Mouse (Mus musculus) forebrain, embryonic 16.5 days (tissue): ENCODE data around the gene Cyp2a22. TPM values are rescaled to one million over a fixed set of nuclear protein-coding genes. Genes with fewer than 3 reads are reported as not detected.
"Not testable (repeated sequence)": the region's sequence is repeated elsewhere in the genome, so short reads cannot be mapped to it uniquely, and the experiment has no call there.

Experiments
- ATAC-seq: fragments of 200-750 bp; cut with Nextera tagmentation; 2 replicates; pipeline ENCODE4 v1.8.0; 2017; ENCODE audit warnings: mild to moderate bottlenecking, moderate library complexity
- H3K27ac ChIP-seq: fragments of 300-500 bp; sonication (generic); 2 replicates; pipeline ENCODE4 v1.5.1; 2014; ENCODE audit warnings: low read length, control low read depth
- H3K27me3 ChIP-seq: fragments of 300-500 bp; sonication (generic); replicated peaks from 2 replicates; pipeline ENCODE4 v1.6.1; 2014; ENCODE audit warnings: low read length; ENCODE audit not compliant: control insufficient read depth, insufficient read depth
- H3K36me3 ChIP-seq: fragments of 300-500 bp; sonication (generic); 2 replicates; pipeline ENCODE4 v1.6.1; 2014; ENCODE audit not compliant: control insufficient read depth, insufficient read depth
- H3K4me1 ChIP-seq: fragments of 300-500 bp; sonication (generic); replicated peaks from 2 replicates; pipeline ENCODE4 v1.6.1; 2014; ENCODE audit warnings: low read length; ENCODE audit not compliant: control insufficient read depth, insufficient read depth
- H3K4me2 ChIP-seq: fragments of 300-500 bp; sonication (generic); 2 replicates; pipeline ENCODE4 v1.6.1; 2014; ENCODE audit warnings: mild to moderate bottlenecking, low read length, control low read depth
- H3K4me3 ChIP-seq: fragments of 300-500 bp; sonication (generic); replicated peaks from 2 replicates; pipeline ENCODE4 v1.5.1; 2014; ENCODE audit warnings: mild to moderate bottlenecking, low read length, control low read depth
- H3K9ac ChIP-seq: fragments of 300-500 bp; sonication (generic); replicated peaks from 2 replicates; pipeline ENCODE4 v1.6.1; 2014; ENCODE audit warnings: low read depth, low read length, control low read depth
- H3K9me3 ChIP-seq: fragments of 300-500 bp; sonication (generic); 2 replicates; pipeline ENCODE4 v1.6.1; 2016; ENCODE audit warnings: low read length; ENCODE audit not compliant: control insufficient read depth
- whole genome bisulfite sequencing: fragments of 180-500 bp; shearing (Covaris S2); extraction: QIAGEN DNeasy Blood & Tissue Kit; methylation state at CpG from one replicate; pipeline ENCODE4 v1.1.7; 2014; 5-methylcytosine and 5-hydroxymethylcytosine counted together
- polyA plus RNA-seq: library from polyadenylated mRNA; unstranded; fragments of >200 nt; fragmentation: Nextera tagmentation; extraction: Ambion mirVana; gene quantifications from 2 replicates; pipeline ENCODE4 v1.2.1, GENCODE M21; 2015

The Cyp2a22 gene
- not detected in 2 replicates for polyA plus RNA-seq

DNA sequence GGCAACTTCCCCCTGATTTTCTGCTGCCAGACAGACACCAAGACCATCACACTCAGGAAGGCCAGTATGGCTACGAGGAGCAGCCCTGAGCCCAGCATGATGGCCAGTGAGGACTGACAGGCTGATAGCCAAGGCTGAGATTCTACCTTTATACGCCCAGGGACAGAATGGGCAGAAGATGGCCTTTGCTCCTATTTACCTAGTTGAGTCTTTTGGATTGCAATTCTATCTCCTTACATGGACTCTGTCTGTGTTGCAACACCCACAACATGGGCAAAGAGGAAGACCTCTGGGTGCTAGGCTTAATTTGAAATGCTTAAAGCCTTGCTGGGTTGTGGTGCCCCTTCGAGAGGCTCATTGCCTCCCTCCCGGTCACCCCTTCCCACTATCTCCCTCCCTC lies at the start of gene Cyp2a22:
Gene Cyp2a22, minus strand, starts transcription at position 123 of the 400 bp plus-strand sequence.
- Histone ChIP-seq H3K9ac (no peak within 1 kb of the TSS), H3K4me2 (no peak within 1 kb of the TSS), H3K27me3 (no peaks in the 10 kb centered on the region), H3K4me3 (no peak within 1 kb of the TSS), H3K27ac (no peak within 1 kb of the TSS), H3K9me3 (peaks cover 6% of the 10 kb centered on the region; the same call in 1 of the 2 replicates), H3K4me1 (no peaks in the 10 kb centered on the region), H3K36me3 (no peaks in the 10 kb centered on the region)
- 90% methylated on average over 4 of the region's 4 CpGs for WGBS
- ATAC-seq, result no peak

- WGBS, result 26% methylated on average over 1 of the region's 1 CpGs
- H3K9ac ChIP-seq, H3K4me2 ChIP-seq, H3K27ac ChIP-seq, H3K9me3 ChIP-seq, H3K4me3 ChIP-seq, H3K36me3 ChIP-seq, H3K27me3 ChIP-seq, ATAC-seq, H3K4me1 ChIP-seq: not testable (repeated sequence)
Measured at GRCm38 (mm10) chr7:26983151-26983550, 44.0 kb upstream of the Cyp2a22 start.

- H3K27ac ChIP-seq, result no peak overlapping the region
- no peaks in the 10 kb centered on the region for H3K4me1 ChIP-seq
- no peaks in the 10 kb centered on the region for H3K9me3 ChIP-seq
- no peak for ATAC-seq
- H3K27me3 ChIP-seq, result no peaks in the 10 kb centered on the region
- H3K4me2 ChIP-seq, result no peak overlapping the region
- H3K36me3 ChIP-seq, result no peaks in the 10 kb centered on the region
- H3K4me3 ChIP-seq, result no peak overlapping the region
- 15% methylated on average over 1 of the region's 1 CpGs for WGBS
- no peak overlapping the region for H3K9ac ChIP-seq
Measured at GRCm38 (mm10) chr7:26982551-26982950, 43.4 kb upstream of the Cyp2a22 start.

DNA sequence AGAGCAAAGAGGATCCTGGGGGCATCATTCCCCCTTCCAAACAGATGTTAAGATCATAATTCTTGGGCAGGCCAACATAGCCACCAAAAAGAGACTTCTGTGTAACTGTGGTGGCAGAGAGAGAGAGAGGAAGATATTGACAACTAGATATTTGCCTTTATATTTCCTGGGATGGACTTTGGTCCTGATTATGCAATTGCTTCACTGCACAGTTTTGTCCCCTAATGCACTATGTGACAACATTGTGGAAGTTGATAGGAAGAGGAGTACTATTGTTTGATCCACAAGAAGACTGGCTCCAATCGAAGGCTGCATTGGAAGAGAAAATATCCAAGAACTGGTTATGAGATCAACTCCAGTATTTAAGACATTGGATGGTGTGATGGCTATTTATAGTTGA lies 42.8 kb upstream of the Cyp2a22 start:
- not testable (repeated sequence) for H3K9ac ChIP-seq, H3K27ac ChIP-seq, ATAC-seq, H3K4me1 ChIP-seq, H3K27me3 ChIP-seq, H3K4me3 ChIP-seq, H3K9me3 ChIP-seq, H3K4me2 ChIP-seq, H3K36me3 ChIP-seq
- 83% methylated on average over 1 of the region's 1 CpGs for WGBS

GRCm38 (mm10) chr7:26981464-26981863 lies 42.3 kb upstream of the Cyp2a22 start:
- ATAC-seq, H3K9ac ChIP-seq, H3K4me1 ChIP-seq, H3K4me2 ChIP-seq, H3K36me3 ChIP-seq, H3K4me3 ChIP-seq, H3K9me3 ChIP-seq, H3K27me3 ChIP-seq, H3K27ac ChIP-seq: not testable (repeated sequence)
- 78% methylated on average over 2 of the region's 2 CpGs for WGBS

- H3K4me2 ChIP-seq, H3K36me3 ChIP-seq, H3K27me3 ChIP-seq, H3K27ac ChIP-seq, H3K4me3 ChIP-seq, H3K4me1 ChIP-seq, H3K9ac ChIP-seq, ATAC-seq, H3K9me3 ChIP-seq: not testable (repeated sequence)
- WGBS, result 71% methylated on average over 1 of the region's 1 CpGs
Measured at GRCm38 (mm10) chr7:26962371-26962770, 23.2 kb upstream of the Cyp2a22 start.

GRCm38 (mm10) chr7:26953306-26953705 lies 14.1 kb upstream of the Cyp2a22 start:
- not testable (repeated sequence) for H3K4me2 ChIP-seq, H3K4me1 ChIP-seq, H3K4me3 ChIP-seq, H3K36me3 ChIP-seq, ATAC-seq, H3K27me3 ChIP-seq, H3K9ac ChIP-seq, H3K9me3 ChIP-seq, H3K27ac ChIP-seq
- WGBS, result 91% methylated on average over 2 of the region's 2 CpGs

- not testable (repeated sequence) for H3K27me3 ChIP-seq, H3K36me3 ChIP-seq, H3K9me3 ChIP-seq, H3K27ac ChIP-seq, H3K4me3 ChIP-seq, H3K4me2 ChIP-seq, H3K4me1 ChIP-seq, ATAC-seq, H3K9ac ChIP-seq
- WGBS, result 91% methylated on average over 3 of the region's 3 CpGs
Measured at GRCm38 (mm10) chr7:26952671-26953070, 13.5 kb upstream of the Cyp2a22 start.

DNA sequence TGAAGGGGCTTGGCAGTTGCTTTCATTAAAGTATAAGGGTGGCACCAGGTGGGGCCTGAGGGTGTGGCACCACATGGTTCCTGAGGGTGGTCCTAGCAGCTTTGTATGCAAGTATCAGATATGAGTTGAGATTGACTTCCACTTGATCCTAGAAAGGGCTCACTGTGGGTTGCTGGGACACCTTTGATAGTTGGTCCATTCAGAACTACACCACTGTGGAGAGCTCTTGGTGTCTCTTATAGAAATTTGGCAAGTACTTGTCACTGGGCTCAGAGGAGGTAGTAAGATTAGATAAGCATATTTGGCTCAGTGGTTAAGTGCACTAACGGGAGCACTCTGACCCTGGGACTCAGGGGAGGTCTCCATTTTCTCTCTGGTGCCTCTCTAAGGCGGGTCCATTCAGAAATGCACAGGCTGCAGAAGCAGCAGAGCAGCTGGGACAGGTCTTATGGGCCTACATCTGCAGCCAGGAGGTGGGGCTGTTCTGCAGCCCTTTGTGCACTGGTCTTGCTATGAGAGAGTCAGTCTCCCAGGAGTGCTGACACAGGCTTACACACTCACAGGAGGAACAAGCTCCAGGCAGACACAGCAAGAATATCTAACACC lies 2.2 kb upstream of the Cyp2a22 start:
- not testable (repeated sequence) for H3K9ac ChIP-seq, H3K4me2 ChIP-seq, H3K27me3 ChIP-seq, H3K4me3 ChIP-seq, H3K36me3 ChIP-seq, H3K27ac ChIP-seq, ATAC-seq, H3K9me3 ChIP-seq, H3K4me1 ChIP-seq
- 50% methylated on average over 2 of the region's 2 CpGs for WGBS

DNA sequence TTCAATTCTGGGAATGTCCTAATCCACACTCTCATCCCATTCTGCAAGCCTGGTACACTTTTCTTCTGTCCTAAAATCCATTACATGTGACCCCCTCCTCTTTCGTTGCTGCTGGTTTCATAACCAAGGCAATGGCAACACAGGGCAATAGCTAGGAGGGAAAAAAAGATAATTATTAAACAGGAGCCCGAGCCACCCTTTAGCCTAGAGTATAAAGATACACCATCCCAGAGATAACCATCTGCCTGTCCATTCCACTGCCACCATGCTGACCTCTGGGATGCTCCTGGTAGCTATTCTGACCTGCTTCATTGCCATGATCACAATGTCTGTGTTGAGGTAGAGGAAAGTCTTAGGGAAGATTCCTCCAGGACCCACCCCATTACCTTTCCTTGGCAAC lies 22.1 kb downstream of the Cyp2a22 start:
- H3K9me3 ChIP-seq, H3K36me3 ChIP-seq, ATAC-seq, H3K4me1 ChIP-seq, H3K27ac ChIP-seq, H3K4me3 ChIP-seq, H3K27me3 ChIP-seq, H3K4me2 ChIP-seq, H3K9ac ChIP-seq: not testable (repeated sequence)
- 73% methylated on average over 2 of the region's 2 CpGs for WGBS
